Mouse (Mus musculus) G1E (cell line): ENCODE measurements around the gene Dhcr24. TPM values are rescaled to one million over a fixed set of nuclear protein-coding genes. Genes with fewer than 3 reads are reported as not detected.

Experiments
- ATAC-seq: 2 replicates; pipeline ENCODE4 v1.8.0; 2016; ENCODE audit warnings: mild to moderate bottlenecking; ENCODE audit not compliant: insufficient number of reproducible peaks, poor library complexity, low FRiP score, severe bottlenecking; ENCODE audit errors: extremely low read depth
- DNase-seq: peaks from one replicate; pipeline ENCODE4 v3.0.0; 2012; ENCODE audit warnings: low spot score
- H3K27me3 ChIP-seq: 2 replicates; pipeline ENCODE4 v1.6.1; 2012; ENCODE audit warnings: mild to moderate bottlenecking, low read length, inconsistent platforms; ENCODE audit not compliant: insufficient read depth
- H3K36me3 ChIP-seq: replicated peaks from 2 replicates; pipeline ENCODE3; 2012; ENCODE audit warnings: mild to moderate bottlenecking, inconsistent platforms
- H3K4me1 ChIP-seq: 2 replicates; pipeline ENCODE4 v1.6.1; 2012; ENCODE audit warnings: low read depth, low read length, inconsistent platforms, mixed read lengths; ENCODE audit not compliant: insufficient read depth
- H3K4me3 ChIP-seq: 2 replicates; pipeline ENCODE4 v1.5.1; 2012; ENCODE audit warnings: low read depth, mild to moderate bottlenecking, inconsistent platforms, low read length, moderate library complexity, mixed read lengths
- H3K9me3 ChIP-seq: replicated peaks from 2 replicates; pipeline ENCODE4 v1.6.1; 2012; ENCODE audit warnings: inconsistent platforms
- CTCF ChIP-seq: IDR thresholded peaks from 2 replicates; pipeline ENCODE4 v1.5.1; 2012; ENCODE audit warnings: low read depth, low read length, inconsistent platforms, mixed read lengths
- GATA1 ChIP-seq: IDR thresholded peaks from 2 replicates; pipeline ENCODE4 v1.6.1; 2012; ENCODE audit warnings: borderline replicate concordance, low read length, inconsistent platforms, mixed read lengths
- GATA2 ChIP-seq: IDR thresholded peaks from 2 replicates; pipeline ENCODE4 v1.6.1; 2012; ENCODE audit warnings: low read depth, low read length, inconsistent platforms, borderline replicate concordance
- POLR2AphosphoS5 ChIP-seq: IDR thresholded peaks from 2 replicates; pipeline ENCODE4 v1.6.1; 2012; ENCODE audit warnings: low read depth, low read length, inconsistent platforms; ENCODE audit not compliant: insufficient replicate concordance
- TAL1 ChIP-seq: conservative IDR thresholded peaks from 2 replicates; pipeline ENCODE4 v1.6.1; 2012; ENCODE audit warnings: low read depth, low read length, inconsistent platforms, mixed read lengths
- polyA plus RNA-seq: library from polyadenylated mRNA; stranded (reverse); fragments of >175 nt; gene quantifications from 2 replicates; pipeline ENCODE4 v1.2.3, GENCODE M21; 2012
- total RNA-seq, 2 experiments: library from RNA; stranded (forward) in 1 of 2; stranded (reverse) in 1 of 2; fragments of 200-1000 nt in 1 of 2; fragments of >200 nt in 1 of 2; fragmentation: Nextera tagmentation in 1 of 2; gene quantifications; 2 replicates each; pipeline ENCODE4 v1.2.3; 2014 to 2017

The Dhcr24 gene
- total and polyA plus RNA-seq, 3 experiments: 15.4 to 43.4 (median 33.2) TPM

DNA sequence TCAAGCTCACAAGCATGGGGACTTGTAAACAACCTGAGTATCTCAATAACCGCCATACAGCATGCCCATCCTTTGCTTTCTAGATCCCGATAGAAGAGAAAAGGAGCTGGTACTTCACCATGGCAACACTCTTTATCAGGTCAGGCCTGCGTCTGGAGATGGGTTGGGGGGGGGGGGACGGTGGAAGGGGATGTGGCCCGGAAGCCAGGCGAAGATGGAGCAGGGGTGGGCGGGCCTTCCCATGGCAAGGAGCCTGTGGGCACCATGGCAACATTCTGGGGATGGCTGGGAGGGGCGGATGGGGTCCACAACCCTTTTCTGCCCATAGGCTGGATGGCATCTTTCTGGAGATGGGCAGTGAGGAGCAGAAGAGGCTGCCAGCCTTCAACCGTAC lies 73.2 kb downstream of the Dhcr24 start:
- ATAC-seq (no peak), DNase-seq (no peak)
- no peaks in the 10 kb centered on the region for H3K4me1 ChIP-seq
- no peaks in the 10 kb centered on the region for H3K9me3 ChIP-seq
- H3K4me3 ChIP-seq: no peak overlapping the region
- H3K27me3 ChIP-seq: peaks cover 57% of the 10 kb centered on the region
- TF ChIP-seq GATA2: no peak
- TF ChIP-seq GATA1: no peak
- TF ChIP-seq CTCF: no peak
- TF ChIP-seq POLR2AphosphoS5: no peak
- no peak for TF ChIP-seq TAL1
- no peaks in the 10 kb centered on the region for H3K36me3 ChIP-seq

Other genes starting within 250 kb of the Dhcr24 start
- gene Usp24, start 244.8 kb upstream of the Dhcr24 start, total RNA-seq (2014; fragmentation: Nextera tagmentation): 55.7 and 63.7 TPM in 2 replicates
- 44.6 and 49.7 TPM in 2 replicates for gene Usp24, start 244.8 kb upstream of the Dhcr24 start, total RNA-seq (2017)
- gene Usp24, start 244.8 kb upstream of the Dhcr24 start, polyA plus RNA-seq: 9.6 and 11.8 TPM in 2 replicates
- not detected in 2 replicates for gene Pcsk9, start 96.7 kb upstream of the Dhcr24 start, total RNA-seq (2014; fragmentation: Nextera tagmentation)
- not detected in 2 replicates for gene Pcsk9, start 96.7 kb upstream of the Dhcr24 start, total RNA-seq (2017)
- not detected in 2 replicates for gene Pcsk9, start 96.7 kb upstream of the Dhcr24 start, polyA plus RNA-seq
- gene Bsnd, start 68.8 kb upstream of the Dhcr24 start, total RNA-seq (2014; fragmentation: Nextera tagmentation): not detected in 2 replicates
- 0.06 and 0.16 TPM in 2 replicates for gene Bsnd, start 68.8 kb upstream of the Dhcr24 start, total RNA-seq (2017)
- gene Bsnd, start 68.8 kb upstream of the Dhcr24 start, polyA plus RNA-seq: not detected in 2 replicates
- not detected in 2 replicates for gene Lexm, start 56.2 kb downstream of the Dhcr24 start, total RNA-seq (2014; fragmentation: Nextera tagmentation)
- not detected in 2 replicates for gene Lexm, start 56.2 kb downstream of the Dhcr24 start, total RNA-seq (2017)
- gene Lexm, start 56.2 kb downstream of the Dhcr24 start, polyA plus RNA-seq: not detected in 2 replicates
- gene Ttc22, start 61.4 kb downstream of the Dhcr24 start, total RNA-seq (2014; fragmentation: Nextera tagmentation): not detected in 2 replicates
- not detected in 2 replicates for gene Ttc22, start 61.4 kb downstream of the Dhcr24 start, total RNA-seq (2017)
- not detected in 2 replicates for gene Ttc22, start 61.4 kb downstream of the Dhcr24 start, polyA plus RNA-seq
- 8.7 and 10.7 TPM in 2 replicates for gene Pars2, start 90.0 kb downstream of the Dhcr24 start, total RNA-seq (2014; fragmentation: Nextera tagmentation)
- 12.7 and 14.0 TPM in 2 replicates for gene Pars2, start 90.0 kb downstream of the Dhcr24 start, total RNA-seq (2017)
- gene Pars2, start 90.0 kb downstream of the Dhcr24 start, polyA plus RNA-seq: 2.9 and 4.5 TPM in 2 replicates
- 73.6 and 90.8 TPM in 2 replicates for gene Ttc4, start 117.9 kb downstream of the Dhcr24 start, total RNA-seq (2014; fragmentation: Nextera tagmentation)
- gene Ttc4, start 117.9 kb downstream of the Dhcr24 start, total RNA-seq (2017): 58.7 and 59.5 TPM in 2 replicates
- 5.6 and 16.6 TPM in 2 replicates for gene Ttc4, start 117.9 kb downstream of the Dhcr24 start, polyA plus RNA-seq
- not detected in 2 replicates for gene Mroh7, start 169.9 kb downstream of the Dhcr24 start, total RNA-seq (2014; fragmentation: Nextera tagmentation)
- 0.06 and 0.11 TPM in 2 replicates for gene Mroh7, start 169.9 kb downstream of the Dhcr24 start, total RNA-seq (2017)
- gene Mroh7, start 169.9 kb downstream of the Dhcr24 start, polyA plus RNA-seq: not detected in 2 replicates
- gene Fam151a, start 172.9 kb downstream of the Dhcr24 start, total RNA-seq (2014; fragmentation: Nextera tagmentation): not detected in 2 replicates
- gene Fam151a, start 172.9 kb downstream of the Dhcr24 start, total RNA-seq (2017): not detected in 2 replicates
- gene Fam151a, start 172.9 kb downstream of the Dhcr24 start, polyA plus RNA-seq: not detected in 2 replicates
- not detected in 2 replicates for gene Acot11, start 244.0 kb downstream of the Dhcr24 start, total RNA-seq (2014; fragmentation: Nextera tagmentation)
- 0.11 and 0.52 TPM in 2 replicates for gene Acot11, start 244.0 kb downstream of the Dhcr24 start, total RNA-seq (2017)
- 0.02 and 0.03 TPM in 2 replicates for gene Acot11, start 244.0 kb downstream of the Dhcr24 start, polyA plus RNA-seq